In genomic region chr2:75907142-75907541, GRCm38 (mm10) we compare ENCODE assay signal across 20 mouse cellular contexts.
"Had no signal": no experiment of that assay in that cellular context is flagged by ENCODE, and none has a peak within 500 bp of the region (broad histone marks: within the 10 kb centered on the region; RNA-seq: fewer than 3 reads in every experiment).

No protein-coding gene starts in this region.

- H3K9me3 ChIP-seq: liver, embryonic 15.5 days; lung, embryonic 15.5 days; megakaryocyte, embryonic 14.5 days; midbrain, embryonic 13.5 days; midbrain, embryonic 15.5 days; neural tube, embryonic 13.5 days; neural tube, embryonic 15.5 days had no signal

- H3K27ac ChIP-seq: liver, embryonic 15.5 days; lung, embryonic 15.5 days; macrophage; midbrain, embryonic 13.5 days; midbrain, embryonic 15.5 days; neural tube, embryonic 13.5 days; neural tube, embryonic 15.5 days had no signal

- H3K36me3 ChIP-seq: midbrain, embryonic 15.5 days had no signal

- DNase-seq: liver, postnatal 0 days; lung, adult 2 months; lung, postnatal 14 days; lung, postnatal 36 days; right cerebral cortex, postnatal 14 days; right cerebral cortex, postnatal 4 days; spleen, adult 18-20 months; thymus, adult 18-20 months; thymus, postnatal 14 days; thymus, postnatal 36 days had no signal

- H3K4me3 ChIP-seq: liver, embryonic 15.5 days; lung, embryonic 15.5 days; megakaryocyte, embryonic 14.5 days; midbrain, embryonic 13.5 days; midbrain, embryonic 15.5 days; neural tube, embryonic 13.5 days; neural tube, embryonic 15.5 days had no signal

- ATAC-seq: liver, postnatal 0 days; lung, postnatal 0 days; midbrain, embryonic 13.5 days; midbrain, embryonic 15.5 days had no signal

- H3K4me1 ChIP-seq: liver, embryonic 15.5 days; lung, embryonic 15.5 days; megakaryocyte, embryonic 14.5 days; midbrain, embryonic 13.5 days; midbrain, embryonic 15.5 days; neural tube, embryonic 13.5 days; neural tube, embryonic 15.5 days had no signal

- H3K9ac ChIP-seq: liver, embryonic 15.5 days; liver, postnatal 0 days; lung, embryonic 15.5 days; midbrain, embryonic 13.5 days; midbrain, embryonic 15.5 days; neural tube, embryonic 13.5 days; neural tube, embryonic 15.5 days had no signal

- H3K4me2 ChIP-seq: liver, embryonic 15.5 days; lung, embryonic 15.5 days; midbrain, embryonic 11.5 days; midbrain, embryonic 13.5 days; midbrain, embryonic 15.5 days; neural tube, embryonic 13.5 days; neural tube, embryonic 15.5 days had no signal

- H3K27me3 ChIP-seq: liver, embryonic 15.5 days; lung, embryonic 15.5 days; megakaryocyte, embryonic 14.5 days; midbrain, embryonic 13.5 days; midbrain, embryonic 15.5 days; neural tube, embryonic 13.5 days; neural tube, embryonic 15.5 days had no signal
